Comparison of ENCODE assay signal across 14 mouse cellular contexts in the genomic region with DNA sequence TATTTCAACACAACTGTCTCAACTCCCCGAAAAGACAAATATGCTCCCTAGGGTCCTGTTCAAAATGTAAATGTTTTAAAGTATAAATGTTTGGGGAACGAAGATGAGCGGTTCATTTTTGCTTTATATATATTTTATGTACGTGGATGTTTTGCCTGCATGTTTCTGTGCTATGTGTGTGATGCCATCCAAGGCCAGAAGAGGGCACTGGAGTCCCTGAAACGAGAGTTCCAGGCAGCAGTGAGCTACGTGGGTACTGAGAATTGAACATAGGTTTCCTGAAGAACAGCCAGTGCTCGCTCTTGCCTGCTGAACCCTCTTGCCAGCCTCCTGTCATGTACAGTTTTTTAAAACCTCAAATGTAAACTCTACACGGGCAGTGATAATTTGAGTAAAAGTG.
A peak's percentile ranks its signal among the peaks of the same experiment; 100 is the strongest.
DNase-seq lines count a peak whose midpoint lies in the region; ATAC-seq and TF ChIP-seq lines count a peak whose summit lies in the region.
"Had no signal": no experiment of that assay in that cellular context is flagged by ENCODE, and none has a peak within 500 bp of the region (broad histone marks: within the 10 kb centered on the region; RNA-seq: fewer than 3 reads in every experiment).

No protein-coding gene starts in this region.

- no peak overlapping the region for H3K9ac ChIP-seq in hindbrain, embryonic 11.5 days (ENCODE audit: low read depth, low read length)
- H3K9ac ChIP-seq in hindbrain, embryonic 13.5 days = no peak overlapping the region
- no peak overlapping the region for H3K9ac ChIP-seq in neural tube, embryonic 15.5 days (replicated peaks)
- H3K9ac ChIP-seq: embryonic facial prominence, embryonic 15.5 days; limb, embryonic 15.5 days; stomach, embryonic 15.5 days had no signal

- no peak overlapping the region for H3K4me2 ChIP-seq in hindbrain, embryonic 11.5 days (replicated peaks; ENCODE audit: low read depth, low read length)
- H3K4me2 ChIP-seq in hindbrain, embryonic 13.5 days = no peak overlapping the region
- H3K4me2 ChIP-seq in neural tube, embryonic 15.5 days = no peak overlapping the region
- H3K4me2 ChIP-seq: embryonic facial prominence, embryonic 15.5 days; limb, embryonic 15.5 days; stomach, embryonic 15.5 days had no signal

- TF ChIP-seq CTCF in testis, adult 2 months (IDR thresholded peaks at IDR 0.05; ENCODE audit: control insufficient read depth, insufficient read depth, insufficient replicate concordance, low read depth, low read length) = peak; percentile 70; the same call in 1 of the 2 replicates

- H3K27me3 ChIP-seq in hindbrain, embryonic 11.5 days (ENCODE audit: control insufficient read depth, insufficient read depth, low read length) = no peaks in the 10 kb centered on the region
- H3K27me3 ChIP-seq in hindbrain, embryonic 13.5 days = no peaks in the 10 kb centered on the region
- no peaks in the 10 kb centered on the region for H3K27me3 ChIP-seq in testis, adult 2 months (ENCODE audit: control insufficient read depth, insufficient read depth, low read length)
- H3K27me3 ChIP-seq in neural tube, embryonic 15.5 days (replicated peaks) = no peaks in the 10 kb centered on the region
- H3K27me3 ChIP-seq: embryonic facial prominence, embryonic 15.5 days; limb, embryonic 15.5 days; stomach, embryonic 15.5 days had no signal

- no peak for TF ChIP-seq POLR2A in testis, adult 2 months (IDR thresholded peaks at IDR 0.05; ENCODE audit: control insufficient read depth, low read depth, low read length)

- intact Hi-C loops in left cerebral cortex, postnatal 14 days (cut with DNase I) = no loop called here

- no peak overlapping the region for H3K27ac ChIP-seq in hindbrain, embryonic 11.5 days (ENCODE audit: low read depth, low read length)
- H3K27ac ChIP-seq in hindbrain, embryonic 13.5 days = no peak overlapping the region
- H3K27ac ChIP-seq in testis, adult 2 months (ENCODE audit: control insufficient read depth, insufficient read depth, low read depth, low read length) = no peak overlapping the region
- H3K27ac ChIP-seq in neural tube, embryonic 15.5 days (replicated peaks) = no peak overlapping the region
- H3K27ac ChIP-seq: embryonic facial prominence, embryonic 15.5 days; hindbrain, embryonic 10.5 days; limb, embryonic 15.5 days; stomach, embryonic 15.5 days had no signal

- peak; percentile 11 for DNase-seq in hindbrain, embryonic 11.5 days (ENCODE audit: low spot score)
- no peak for DNase-seq in testis, postnatal 10 days (ENCODE audit: low spot score)
- DNase-seq in c-Kit-positive CD71-positive TER-119-negative erythroid progenitor cells, embryonic 14.5 days (ENCODE audit: low read depth) = peak; percentile 20
- DNase-seq in thymus, postnatal 25 days = peak; percentile 10
- DNase-seq in left cerebral cortex, postnatal 14 days (ENCODE audit: low spot score in 2 of 2) = no peak
- DNase-seq: cerebellum, adult 18-20 months; gastrocnemius, postnatal 10 days had no signal

- H3K4me1 ChIP-seq in hindbrain, embryonic 11.5 days (replicated peaks; ENCODE audit: control insufficient read depth, insufficient read depth, low read length) = no peaks in the 10 kb centered on the region
- no peaks in the 10 kb centered on the region for H3K4me1 ChIP-seq in hindbrain, embryonic 13.5 days (replicated peaks)
- no peaks in the 10 kb centered on the region for H3K4me1 ChIP-seq in testis, adult 2 months (ENCODE audit: control insufficient read depth, insufficient read depth, low read length)
- H3K4me1 ChIP-seq in neural tube, embryonic 15.5 days = no peaks in the 10 kb centered on the region
- H3K4me1 ChIP-seq: embryonic facial prominence, embryonic 15.5 days; hindbrain, embryonic 10.5 days; limb, embryonic 15.5 days; stomach, embryonic 15.5 days had no signal

- ATAC-seq in hindbrain, embryonic 11.5 days (ENCODE audit: low FRiP score) = no peak
- ATAC-seq in hindbrain, embryonic 13.5 days (ENCODE audit: low FRiP score) = no peak
- no peak for ATAC-seq in neural tube, embryonic 15.5 days (ENCODE audit: low FRiP score)

- 86% methylated on average over 8 of the region's 8 CpGs for WGBS in hindbrain, embryonic 11.5 days
- 89% methylated on average over 8 of the region's 8 CpGs for WGBS in hindbrain, embryonic 13.5 days
- 87% methylated on average over 8 of the region's 8 CpGs for WGBS in neural tube, embryonic 15.5 days

- H3K36me3 ChIP-seq in hindbrain, embryonic 11.5 days (ENCODE audit: control insufficient read depth, insufficient read depth, low read length) = no peaks in the 10 kb centered on the region
- peaks cover 8% of the 10 kb centered on the region for H3K36me3 ChIP-seq in hindbrain, embryonic 13.5 days
- H3K36me3 ChIP-seq in testis, adult 2 months (ENCODE audit: control insufficient read depth, insufficient read depth, low read length) = no peaks in the 10 kb centered on the region
- peaks cover 6% of the 10 kb centered on the region for H3K36me3 ChIP-seq in neural tube, embryonic 15.5 days

- H3K4me3 ChIP-seq in hindbrain, embryonic 11.5 days (ENCODE audit: low read depth, low read length) = no peak overlapping the region
- no peak overlapping the region for H3K4me3 ChIP-seq in hindbrain, embryonic 13.5 days
- H3K4me3 ChIP-seq in testis, adult 2 months (ENCODE audit: control insufficient read depth, low read depth, low read length) = no peak overlapping the region
- no peak overlapping the region for H3K4me3 ChIP-seq in neural tube, embryonic 15.5 days (replicated peaks)
- H3K4me3 ChIP-seq: embryonic facial prominence, embryonic 15.5 days; hindbrain, embryonic 10.5 days; limb, embryonic 15.5 days; stomach, embryonic 15.5 days had no signal

- H3K9me3 ChIP-seq in hindbrain, embryonic 11.5 days (ENCODE audit: control insufficient read depth, low read length) = no peaks in the 10 kb centered on the region
- H3K9me3 ChIP-seq in hindbrain, embryonic 13.5 days = no peaks in the 10 kb centered on the region
- H3K9me3 ChIP-seq in neural tube, embryonic 15.5 days (replicated peaks) = no peaks in the 10 kb centered on the region
- H3K9me3 ChIP-seq: embryonic facial prominence, embryonic 15.5 days; hindbrain, embryonic 10.5 days; limb, embryonic 15.5 days; stomach, embryonic 15.5 days had no signal

Comparison
In these comparisons a context has a peak if more than half of its experiments do, and no peak if none do; other contexts are left out.
1. DNase-seq: peak in hindbrain, embryonic 11.5 days (single experiment), c-Kit-positive CD71-positive TER-119-negative erythroid progenitor cells, embryonic 14.5 days (single experiment) and thymus, postnatal 25 days (single experiment); none in testis, postnatal 10 days (single experiment) and left cerebral cortex, postnatal 14 days (0 of 2).